ENCODE assay signal across 22 mouse cellular contexts in the genomic region with DNA sequence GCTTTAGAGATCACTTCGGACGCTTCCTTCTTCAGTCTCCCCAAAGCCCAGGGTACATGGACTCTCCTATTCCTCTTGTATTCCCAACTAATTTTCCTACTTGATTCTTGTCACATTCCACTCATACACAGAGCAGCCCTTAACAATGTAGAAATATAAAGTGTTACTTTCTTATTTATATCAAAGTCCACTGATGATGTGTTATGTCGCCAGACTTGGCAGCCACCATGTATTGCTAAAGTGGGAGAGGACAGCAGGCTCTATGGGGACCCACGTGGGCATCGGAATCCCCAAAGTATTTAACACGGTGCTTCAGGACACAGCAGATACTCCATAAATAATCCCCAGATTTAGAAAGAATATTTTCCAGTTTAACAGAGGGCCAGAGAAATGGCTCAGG. TPM values are rescaled to one million over a fixed set of nuclear protein-coding genes. Genes with fewer than 3 reads are reported as not detected.
DNase-seq lines count a peak whose midpoint lies in the region; ATAC-seq and TF ChIP-seq lines count a peak whose summit lies in the region.
"Had no signal": no experiment of that assay in that cellular context is flagged by ENCODE, and none has a peak within 500 bp of the region (broad histone marks: within the 10 kb centered on the region; RNA-seq: fewer than 3 reads in every experiment).

No protein-coding gene starts in this region.

- H3K4me3 ChIP-seq in gastrocnemius, adult 2 months, result no peak overlapping the region
- no peak overlapping the region for H3K4me3 ChIP-seq in lung, embryonic 14.5 days (ENCODE audit: low read depth, low read length)
- H3K4me3 ChIP-seq: embryonic facial prominence, embryonic 13.5 days; forebrain, embryonic 12.5 days; heart, embryonic 10.5 days; hindbrain, embryonic 12.5 days had no signal

- no peaks in the 10 kb centered on the region for H3K27me3 ChIP-seq in lung, embryonic 14.5 days (ENCODE audit: insufficient read depth, low read length)
- H3K27me3 ChIP-seq: embryonic facial prominence, embryonic 13.5 days; forebrain, embryonic 12.5 days; hindbrain, embryonic 12.5 days had no signal

- no peak for DNase-seq in gastrocnemius, adult 2 months
- no peak for DNase-seq in gastrocnemius, postnatal 10 days
- DNase-seq in lung, embryonic 14.5 days, result peak; percentile 81
- DNase-seq in lung, postnatal 36 days, result no peak
- peak; percentile 41 for DNase-seq in lung, postnatal 10 days
- no peak for DNase-seq in lung, adult 18-20 months
- DNase-seq: B cell, adult 2 months; cerebellum, adult 18-20 months; cerebellum, adult 9-11 months; cerebellum, postnatal 36 days; gastrocnemius, postnatal 25 days; heart, postnatal 10 days; heart, postnatal 4 days had no signal

- peak; percentile 67 for ATAC-seq in lung, embryonic 14.5 days (ENCODE audit: insufficient read depth)
- no peak for ATAC-seq in megakaryocyte progenitor cell, adult 5-6 weeks (replicated peaks; ENCODE audit: poor library complexity)
- ATAC-seq: activated CD4-positive, CD25-positive, alpha-beta regulatory T cell, adult 4 months; CD4-positive, CD25-positive, alpha-beta regulatory T cell, adult 4 months; forebrain, embryonic 16.5 days; hindbrain, embryonic 16.5 days had no signal

- H3K27ac ChIP-seq in gastrocnemius, adult 2 months, result peak overlapping the region; percentile 28; the same call in 1 of the 2 replicates
- no peak overlapping the region for H3K27ac ChIP-seq in lung, embryonic 14.5 days (ENCODE audit: low read depth)
- H3K27ac ChIP-seq: embryonic facial prominence, embryonic 13.5 days; forebrain, embryonic 12.5 days; heart, embryonic 10.5 days; hindbrain, embryonic 12.5 days had no signal

- H3K4me1 ChIP-seq in lung, embryonic 14.5 days (ENCODE audit: insufficient read depth), result peaks cover 4% of the 10 kb centered on the region; the same call in 1 of the 2 replicates

- intact Hi-C loops in gastrocnemius, adult 2 months (cut with DNase I), result no loop called here

- peaks cover 68% of the 10 kb centered on the region for H3K36me3 ChIP-seq in lung, embryonic 14.5 days (ENCODE audit: insufficient read depth)

- WGBS in lung, embryonic 14.5 days, result 52% methylated on average over 6 of the region's 6 CpGs

- H3K4me2 ChIP-seq in lung, embryonic 14.5 days, result no peak overlapping the region
- H3K4me2 ChIP-seq: embryonic facial prominence, embryonic 13.5 days; forebrain, embryonic 12.5 days; hindbrain, embryonic 12.5 days had no signal

- no peaks in the 10 kb centered on the region for H3K9me3 ChIP-seq in lung, embryonic 14.5 days (ENCODE audit: low read depth, low read length)
- H3K9me3 ChIP-seq: embryonic facial prominence, embryonic 13.5 days; forebrain, embryonic 12.5 days; heart, embryonic 10.5 days; hindbrain, embryonic 12.5 days had no signal

- TF ChIP-seq CTCF in gastrocnemius, adult 2 months (IDR thresholded peaks at IDR 0.05), result no peak
- TF ChIP-seq CTCF in lung, embryonic 14.5 days (IDR thresholded peaks at IDR 0.05; ENCODE audit: low read depth), result no peak

- no peak overlapping the region for H3K9ac ChIP-seq in lung, embryonic 14.5 days
- H3K9ac ChIP-seq: embryonic facial prominence, embryonic 13.5 days; forebrain, embryonic 12.5 days; hindbrain, embryonic 12.5 days had no signal

RNA-seq across cellular contexts. Expression of a gene that starts 24.0 kb away (rescaled TPM):
- 1 to 10 TPM; 1.1 TPM for total RNA-seq in gastrocnemius, adult 2 months (2021)
- total RNA-seq in gastrocnemius, postnatal 10 days (2021), result 1 to 10 TPM; 1.8 to 2.8 TPM
- polyA plus RNA-seq in lung, embryonic 14.5 days (2014; fragmentation: Nextera tagmentation; extraction: Ambion mirVana), result 5.8 and 6.3 TPM in 2 replicates
- total RNA-seq in megakaryocyte progenitor cell, adult 5-6 weeks (2015), result 12.3 and 24.5 TPM in 2 replicates
- 8.0 and 13.7 TPM in 2 replicates for total RNA-seq in megakaryocyte progenitor cell, adult 5-6 weeks (2017)

Comparison
In these comparisons a context has a peak if more than half of its experiments do, and no peak if none do; other contexts are left out.
1. DNase-seq: peak in lung, embryonic 14.5 days (single experiment) and lung, postnatal 10 days (single experiment); none in gastrocnemius, adult 2 months (single experiment), gastrocnemius, postnatal 10 days (single experiment), lung, postnatal 36 days (single experiment) and lung, adult 18-20 months (0 of 2).